ENCODE assay signal across 8 mouse cellular contexts in genomic region chr19:6242281-6242680, GRCm38 (mm10). TPM values are rescaled to one million over a fixed set of nuclear protein-coding genes. Genes with fewer than 3 reads are reported as not detected.
A peak's percentile ranks its signal among the peaks of the same experiment; 100 is the strongest.
DNase-seq lines count a peak whose midpoint lies in the region; ATAC-seq and TF ChIP-seq lines count a peak whose summit lies in the region.

No protein-coding gene starts in this region.

- no peaks in the 10 kb centered on the region for H3K9me3 ChIP-seq in lung, embryonic 15.5 days
- H3K9me3 ChIP-seq in neural tube, embryonic 15.5 days (replicated peaks) = no peaks in the 10 kb centered on the region

- peaks cover 28% of the 10 kb centered on the region for H3K36me3 ChIP-seq in lung, embryonic 15.5 days
- peaks cover 28% of the 10 kb centered on the region for H3K36me3 ChIP-seq in neural tube, embryonic 15.5 days

- peak; percentile 17; the same call in 1 of the 2 replicates for ATAC-seq in lung, embryonic 15.5 days (ENCODE audit: borderline replicate concordance, extremely low read depth, low FRiP score, low TSS enrichment)
- peak; percentile 6; the same call in 1 of the 2 replicates for ATAC-seq in neural tube, embryonic 15.5 days (ENCODE audit: low FRiP score)

- H3K27me3 ChIP-seq in lung, embryonic 15.5 days = no peaks in the 10 kb centered on the region
- H3K27me3 ChIP-seq in neural tube, embryonic 15.5 days (replicated peaks) = no peaks in the 10 kb centered on the region

- peak overlapping the region; percentile 98 for H3K4me3 ChIP-seq in left cerebral cortex, adult 2 months
- peak overlapping the region; percentile 74 for H3K4me3 ChIP-seq in lung, embryonic 15.5 days
- H3K4me3 ChIP-seq in neural tube, embryonic 15.5 days (replicated peaks) = peak overlapping the region; percentile 77

- H3K27ac ChIP-seq in left cerebral cortex, adult 2 months = peak overlapping the region; percentile 89; the same call in 1 of the 2 replicates
- peak overlapping the region; percentile 74; the same call in 1 of the 2 replicates for H3K27ac ChIP-seq in lung, embryonic 15.5 days
- peak overlapping the region; percentile 58; the same call in 1 of the 2 replicates for H3K27ac ChIP-seq in neural tube, embryonic 15.5 days (replicated peaks)

- peak overlapping the region; percentile 90 for H3K9ac ChIP-seq in lung, embryonic 15.5 days
- H3K9ac ChIP-seq in neural tube, embryonic 15.5 days (replicated peaks) = peak overlapping the region; percentile 89

- no peak for DNase-seq in left cerebral cortex, adult 2 months (ENCODE audit: extremely low spot score in 1 of 2, low spot score in 2 of 2)
- no peak for DNase-seq in left cerebral cortex, postnatal 25 days (ENCODE audit: low spot score in 2 of 2)
- DNase-seq in c-Kit-positive CD71-positive TER-119-positive erythroid progenitor cells, embryonic 14.5 days (ENCODE audit: low spot score) = peak; percentile 61
- peak; percentile 34 for DNase-seq in gastrocnemius, postnatal 25 days
- peak; percentile 71 for DNase-seq in kidney, adult 11 months
- no peak for DNase-seq in frontal cortex, postnatal 25 days (ENCODE audit: low spot score in 2 of 2)

- 0% methylated on average over 4 of the region's 4 CpGs for WGBS in lung, embryonic 15.5 days
- WGBS in neural tube, embryonic 15.5 days = 0% methylated on average over 4 of the region's 4 CpGs

- TF ChIP-seq CTCF in left cerebral cortex, adult 2 months (IDR thresholded peaks at IDR 0.05) = no peak

- intact Hi-C loops in left cerebral cortex, adult 2 months (cut with DNase I) = no loop called here
- intact Hi-C loops in left cerebral cortex, postnatal 25 days (cut with DNase I) = no loop called here

- H3K4me1 ChIP-seq in lung, embryonic 15.5 days = peaks cover 17% of the 10 kb centered on the region
- peaks cover 20% of the 10 kb centered on the region for H3K4me1 ChIP-seq in neural tube, embryonic 15.5 days

- H3K4me2 ChIP-seq in lung, embryonic 15.5 days = peak overlapping the region; percentile 89
- peak overlapping the region; percentile 86 for H3K4me2 ChIP-seq in neural tube, embryonic 15.5 days

RNA-seq across cellular contexts. Expression of gene Atg2a, which starts 0.8 kb away (rescaled TPM):
- 10 to 100 TPM; 37.4 to 40.1 TPM for total RNA-seq in left cerebral cortex, adult 2 months (2021)
- total RNA-seq in left cerebral cortex, postnatal 25 days (2021) = 10 to 100 TPM; 33.1 to 35.6 TPM
- total RNA-seq in gastrocnemius, postnatal 25 days (2021) = 10 to 100 TPM; 15.3 to 16.7 TPM
- polyA plus RNA-seq in lung, embryonic 15.5 days (2015; fragmentation: Nextera tagmentation; extraction: Ambion mirVana) = 8.9 and 9.3 TPM in 2 replicates
- 12.5 and 12.9 TPM in 2 replicates for polyA plus RNA-seq in neural tube, embryonic 15.5 days (2015; fragmentation: Nextera tagmentation; extraction: Ambion mirVana)

RNA-seq across cellular contexts. Expression of gene Ppp2r5b, which starts 6.6 kb away (rescaled TPM):
- 100 to 1,000 TPM; 149 to 158 TPM for total RNA-seq in left cerebral cortex, adult 2 months (2021)
- total RNA-seq in left cerebral cortex, postnatal 25 days (2021) = 100 to 1,000 TPM; 153 to 165 TPM
- 10 to 100 TPM; 28.8 to 32.5 TPM for total RNA-seq in gastrocnemius, postnatal 25 days (2021)
- 17.1 and 19.2 TPM in 2 replicates for polyA plus RNA-seq in lung, embryonic 15.5 days (2015; fragmentation: Nextera tagmentation; extraction: Ambion mirVana)
- 127 and 156 TPM in 2 replicates for polyA plus RNA-seq in neural tube, embryonic 15.5 days (2015; fragmentation: Nextera tagmentation; extraction: Ambion mirVana)

RNA-seq across cellular contexts. Expression of gene Gpha2, which starts 16.1 kb away (rescaled TPM):
- total RNA-seq in left cerebral cortex, adult 2 months (2021) = not detected
- not detected for total RNA-seq in left cerebral cortex, postnatal 25 days (2021)
- total RNA-seq in gastrocnemius, postnatal 25 days (2021) = not detected
- 0.48 TPM in 1 of 2 replicates, not detected in the other for polyA plus RNA-seq in lung, embryonic 15.5 days (2015; fragmentation: Nextera tagmentation; extraction: Ambion mirVana)
- polyA plus RNA-seq in neural tube, embryonic 15.5 days (2015; fragmentation: Nextera tagmentation; extraction: Ambion mirVana) = 0.75 TPM in 1 of 2 replicates, not detected in the other

RNA-seq across cellular contexts. Expression of gene Ehd1, which starts 34.2 kb away (rescaled TPM):
- 10 to 100 TPM; 36.4 to 43.5 TPM for total RNA-seq in left cerebral cortex, adult 2 months (2021)
- total RNA-seq in left cerebral cortex, postnatal 25 days (2021) = 10 to 100 TPM; 35.9 to 40.3 TPM
- total RNA-seq in gastrocnemius, postnatal 25 days (2021) = 10 to 100 TPM; 33.1 to 34.3 TPM
- polyA plus RNA-seq in lung, embryonic 15.5 days (2015; fragmentation: Nextera tagmentation; extraction: Ambion mirVana) = 66.7 and 76.1 TPM in 2 replicates
- 80.6 and 87.7 TPM in 2 replicates for polyA plus RNA-seq in neural tube, embryonic 15.5 days (2015; fragmentation: Nextera tagmentation; extraction: Ambion mirVana)

RNA-seq across cellular contexts. Expression of gene Majin, which starts 58.1 kb away (rescaled TPM):
- not detected for total RNA-seq in left cerebral cortex, adult 2 months (2021)
- total RNA-seq in left cerebral cortex, postnatal 25 days (2021) = under 1 TPM in 1 of 2 experiments, not detected in 1; 0.53 TPM
- total RNA-seq in gastrocnemius, postnatal 25 days (2021) = not detected
- not detected in 2 replicates for polyA plus RNA-seq in lung, embryonic 15.5 days (2015; fragmentation: Nextera tagmentation; extraction: Ambion mirVana)
- polyA plus RNA-seq in neural tube, embryonic 15.5 days (2015; fragmentation: Nextera tagmentation; extraction: Ambion mirVana) = not detected in 2 replicates

Comparison
In these comparisons a context has a peak if more than half of its experiments do, and no peak if none do; other contexts are left out.
1. DNase-seq: peak in c-Kit-positive CD71-positive TER-119-positive erythroid progenitor cells, embryonic 14.5 days (single experiment), gastrocnemius, postnatal 25 days (single experiment) and kidney, adult 11 months (single experiment); none in left cerebral cortex, adult 2 months (0 of 2), left cerebral cortex, postnatal 25 days (0 of 2) and frontal cortex, postnatal 25 days (0 of 2).
2. RNA of gene Ppp2r5b, which starts 6.6 kb away (total RNA-seq): 153 to 165 TPM in left cerebral cortex, postnatal 25 days and 149 to 158 TPM in left cerebral cortex, adult 2 months; 28.8 to 32.5 TPM in gastrocnemius, postnatal 25 days; every median in the first group is over 4 times any median in the second.
3. Peak in every context shown above with its lines, with median percentiles within 50 percentile points of each other: H3K27ac ChIP-seq and H3K4me3 ChIP-seq.